Mouse (Mus musculus) heart, embryonic 15.5 days (tissue): ENCODE measurements around the gene Prune2. TPM values are rescaled to one million over a fixed set of nuclear protein-coding genes. Genes with fewer than 3 reads are reported as not detected.

Source experiments
- ATAC-seq: fragments of 200-750 bp; cut with Nextera tagmentation; replicated peaks from 2 replicates; pipeline ENCODE4 v1.8.0; 2017; ENCODE audit warnings: low read depth, moderate TSS enrichment; ENCODE audit not compliant: insufficient number of reproducible peaks, insufficient read depth, low FRiP score
- H3K27ac ChIP-seq: fragments of 300-500 bp; sonication (generic); 2 replicates; pipeline ENCODE4 v1.5.1; 2015; ENCODE audit warnings: mild to moderate bottlenecking, inconsistent platforms
- H3K27me3 ChIP-seq: fragments of 300-500 bp; sonication (generic); 2 replicates; pipeline ENCODE4 v1.6.1; 2015; ENCODE audit warnings: inconsistent platforms
- H3K36me3 ChIP-seq: fragments of 300-500 bp; sonication (generic); 2 replicates; pipeline ENCODE4 v1.6.1; 2015; ENCODE audit warnings: mild to moderate bottlenecking, inconsistent platforms
- H3K4me1 ChIP-seq: fragments of 300-500 bp; sonication (generic); replicated peaks from 2 replicates; pipeline ENCODE4 v1.6.1; 2015; ENCODE audit warnings: inconsistent platforms
- H3K4me2 ChIP-seq: fragments of 300-500 bp; sonication (generic); 2 replicates; pipeline ENCODE4 v1.6.1; 2015; ENCODE audit warnings: inconsistent platforms, mild to moderate bottlenecking, moderate library complexity
- H3K4me3 ChIP-seq: fragments of 300-500 bp; sonication (generic); 2 replicates; pipeline ENCODE4 v1.5.1; 2015; ENCODE audit warnings: mild to moderate bottlenecking, inconsistent platforms
- H3K9ac ChIP-seq: fragments of 300-500 bp; sonication (generic); 2 replicates; pipeline ENCODE4 v1.6.1; 2015; ENCODE audit warnings: mild to moderate bottlenecking, inconsistent platforms
- H3K9me3 ChIP-seq: fragments of 300-500 bp; sonication (generic); replicated peaks from 2 replicates; pipeline ENCODE4 v1.6.1; 2016; ENCODE audit warnings: inconsistent platforms
- WGBS: fragments of 180-500 bp; shearing (Covaris S2); methylation state at CpG from one replicate; pipeline ENCODE4 v1.1.7; 2015; ENCODE audit warnings: mixed read lengths; 5-methylcytosine and 5-hydroxymethylcytosine counted together
- polyA plus RNA-seq: library from polyadenylated mRNA; unstranded; fragments of >200 nt; fragmentation: Nextera tagmentation; extraction: Ambion mirVana; gene quantifications from 2 replicates; pipeline ENCODE4 v1.2.1, GENCODE M21; 2015

Prune2 gene
- polyA plus RNA-seq, 1 experiment from 2014 or later, result 6.5 TPM

- H3K9ac ChIP-seq, result no peak overlapping the region
These were observed 108.5 kb downstream of the Prune2 start for GRCm38 (mm10) chr19:17064421-17064820.

DNA sequence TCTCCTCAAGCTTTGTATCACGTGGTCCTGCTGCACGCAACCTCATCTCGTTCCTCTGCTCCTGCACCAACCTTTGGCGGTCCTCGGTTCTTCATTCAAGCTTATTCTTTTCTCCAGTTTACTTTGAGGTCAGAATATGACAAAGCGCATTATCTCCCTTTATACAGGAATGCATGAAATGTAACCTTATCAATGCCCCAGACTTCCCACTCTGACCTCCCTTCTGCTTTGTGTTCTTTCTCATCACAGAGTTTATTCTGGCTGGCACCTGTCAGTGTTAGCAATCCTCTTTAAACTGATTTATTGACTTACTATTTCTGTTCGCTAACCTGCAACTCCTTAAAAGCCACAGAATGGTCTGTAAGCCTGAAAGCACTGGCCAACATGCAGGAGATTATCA lies 113.1 kb downstream of the Prune2 start:
- no peaks in the 10 kb centered on the region for H3K36me3 ChIP-seq
- H3K4me3 ChIP-seq, result no peak overlapping the region
- 85% methylated on average over 7 of the region's 7 CpGs for WGBS
- no peak overlapping the region for H3K4me2 ChIP-seq
- no peaks in the 10 kb centered on the region for H3K4me1 ChIP-seq
- ATAC-seq, result no peak
- H3K27ac ChIP-seq, result no peak overlapping the region
- H3K9me3 ChIP-seq, result no peaks in the 10 kb centered on the region
- no peak overlapping the region for H3K9ac ChIP-seq
- no peaks in the 10 kb centered on the region for H3K27me3 ChIP-seq

More at GRCm38 (mm10) chr19:17064421-17064820, 108.5 kb downstream of the Prune2 start:
- no peak for ATAC-seq
- Histone ChIP-seq H3K4me3 (no peak overlapping the region), H3K27ac (no peak overlapping the region), H3K36me3 (no peaks in the 10 kb centered on the region), H3K4me1 (no peaks in the 10 kb centered on the region), H3K4me2 (no peak overlapping the region), H3K27me3 (no peaks in the 10 kb centered on the region), H3K9me3 (no peaks in the 10 kb centered on the region)

DNA sequence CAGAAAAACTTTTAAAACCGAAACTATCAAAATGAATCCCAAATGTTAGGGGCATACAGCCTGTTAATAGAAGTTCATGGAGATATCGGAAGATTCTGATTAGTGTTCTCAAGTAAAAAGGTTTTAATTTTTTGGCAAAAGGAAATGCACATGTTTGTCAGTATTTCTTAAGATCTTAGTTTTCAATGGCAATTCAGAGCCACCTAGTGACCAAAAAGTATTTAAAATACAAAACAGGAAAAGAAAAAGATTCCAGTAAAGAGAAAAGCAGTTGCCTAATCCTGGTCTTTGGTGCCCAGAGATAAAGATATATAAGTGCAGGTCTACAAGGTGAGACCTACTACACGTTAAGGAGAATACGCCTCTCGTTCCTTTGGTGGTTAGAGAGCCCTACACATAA lies 115.3 kb downstream of the Prune2 start:
- H3K27me3 ChIP-seq, result no peaks in the 10 kb centered on the region
- H3K4me3 ChIP-seq, result no peak overlapping the region
- H3K4me1 ChIP-seq, result no peaks in the 10 kb centered on the region
- no peak overlapping the region for H3K27ac ChIP-seq
- no peak overlapping the region for H3K9ac ChIP-seq
- whole genome bisulfite sequencing, result 83% methylated on average over 5 of the region's 5 CpGs
- no peaks in the 10 kb centered on the region for H3K9me3 ChIP-seq
- H3K4me2 ChIP-seq, result no peak overlapping the region
- no peak for ATAC-seq
- H3K36me3 ChIP-seq, result no peaks in the 10 kb centered on the region

- Histone ChIP-seq H3K4me3 (no peak overlapping the region), H3K4me2 (no peak overlapping the region), H3K27me3 (no peaks in the 10 kb centered on the region), H3K9me3 (no peaks in the 10 kb centered on the region), H3K27ac (no peak overlapping the region), H3K36me3 (no peaks in the 10 kb centered on the region), H3K9ac (no peak overlapping the region), H3K4me1 (no peaks in the 10 kb centered on the region)
- 73% methylated on average over 1 of the region's 1 CpGs for whole genome bisulfite sequencing
- no peak for ATAC-seq
These were observed 116.3 kb downstream of the Prune2 start for GRCm38 (mm10) chr19:17072245-17072644.

GRCm38 (mm10) chr19:17078643-17079316 lies 122.9 kb downstream of the Prune2 start:
- no peaks in the 10 kb centered on the region for H3K36me3 ChIP-seq
- no peaks in the 10 kb centered on the region for H3K9me3 ChIP-seq
- ATAC-seq, result no peak
- no peak overlapping the region for H3K4me3 ChIP-seq
- no peaks in the 10 kb centered on the region for H3K4me1 ChIP-seq
- H3K4me2 ChIP-seq, result no peak overlapping the region
- 56% methylated on average over 8 of the region's 8 CpGs for WGBS
- H3K9ac ChIP-seq, result no peak overlapping the region
- H3K27ac ChIP-seq, result no peak overlapping the region
- no peaks in the 10 kb centered on the region for H3K27me3 ChIP-seq

DNA sequence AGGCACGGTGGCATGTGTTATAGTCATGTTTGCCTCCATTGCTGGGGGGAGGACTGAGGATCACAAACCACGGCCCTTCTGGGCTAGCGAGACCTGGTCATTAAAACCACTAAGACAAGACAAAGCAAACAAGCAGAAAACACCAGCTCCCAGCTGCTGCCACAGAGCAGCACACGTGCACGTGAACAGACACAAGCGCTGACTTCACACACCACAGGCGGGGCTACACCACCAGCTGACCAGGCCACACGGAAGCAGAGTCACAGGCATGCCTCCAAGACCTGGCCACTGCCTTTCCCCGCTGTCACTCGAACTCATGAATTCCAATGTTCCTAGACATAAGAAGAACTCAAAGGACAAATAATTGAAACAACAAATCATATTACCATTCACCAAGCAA lies 125.5 kb downstream of the Prune2 start:
- H3K4me2 ChIP-seq, result no peak overlapping the region
- no peaks in the 10 kb centered on the region for H3K4me1 ChIP-seq
- H3K36me3 ChIP-seq, result no peaks in the 10 kb centered on the region
- H3K4me3 ChIP-seq, result no peak overlapping the region
- no peak overlapping the region for H3K27ac ChIP-seq
- no peak for ATAC-seq
- no peaks in the 10 kb centered on the region for H3K27me3 ChIP-seq
- WGBS, result 85% methylated on average over 10 of the region's 10 CpGs
- no peak overlapping the region for H3K9ac ChIP-seq
- no peaks in the 10 kb centered on the region for H3K9me3 ChIP-seq

- Histone ChIP-seq H3K4me1 (0 out of 2 replicates have a peak, but pooled peaks cover 6% of the 10 kb centered on the region), H3K4me3 (no peak overlapping the region), H3K36me3 (no peaks in the 10 kb centered on the region), H3K27ac (no peak overlapping the region), H3K4me2 (no peak overlapping the region), H3K27me3 (no peaks in the 10 kb centered on the region), H3K9me3 (no peaks in the 10 kb centered on the region), H3K9ac (no peak overlapping the region)
- no peak for ATAC-seq
- WGBS, result 54% methylated on average over 8 of the region's 8 CpGs
These were observed 138.1 kb downstream of the Prune2 start for GRCm38 (mm10) chr19:17094067-17094466.

DNA sequence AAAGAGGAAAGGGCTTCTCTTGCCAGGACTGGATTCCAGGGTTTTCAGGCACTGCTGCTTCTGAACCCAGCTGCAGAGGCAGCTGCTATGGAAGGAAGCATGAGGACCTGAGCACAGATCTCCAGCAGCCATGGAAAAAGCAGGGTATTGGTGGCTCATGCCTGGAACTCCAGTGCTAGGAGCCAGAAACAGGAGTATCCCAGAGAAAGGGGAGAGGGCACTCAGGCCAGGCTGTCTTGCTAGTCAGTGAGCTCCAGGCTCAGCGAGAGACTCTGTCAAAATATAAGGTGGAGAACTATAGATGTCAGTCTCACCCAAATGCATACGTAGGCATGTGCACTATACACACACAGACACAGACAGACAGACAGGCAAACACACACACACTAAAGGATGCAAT lies 140.4 kb downstream of the Prune2 start:
- Histone ChIP-seq H3K27me3 (no peaks in the 10 kb centered on the region), H3K36me3 (no peaks in the 10 kb centered on the region), H3K4me2 (no peak overlapping the region), H3K4me3 (no peak overlapping the region), H3K9ac (no peak overlapping the region), H3K27ac (no peak overlapping the region), H3K4me1 (0 out of 2 replicates have a peak, but pooled peaks cover 6% of the 10 kb centered on the region), H3K9me3 (no peaks in the 10 kb centered on the region)
- ATAC-seq, result no peak
- whole genome bisulfite sequencing, result 86% methylated on average over 2 of the region's 2 CpGs

GRCm38 (mm10) chr19:17097210-17097609 lies 141.3 kb downstream of the Prune2 start:
- Histone ChIP-seq H3K9me3 (no peaks in the 10 kb centered on the region), H3K27ac (no peak overlapping the region), H3K4me1 (0 out of 2 replicates have a peak, but pooled peaks cover 6% of the 10 kb centered on the region), H3K4me2 (no peak overlapping the region), H3K36me3 (no peaks in the 10 kb centered on the region), H3K4me3 (no peak overlapping the region), H3K27me3 (no peaks in the 10 kb centered on the region), H3K9ac (no peak overlapping the region)
- ATAC-seq, result no peak
- WGBS, result 76% methylated on average over 6 of the region's 6 CpGs

DNA sequence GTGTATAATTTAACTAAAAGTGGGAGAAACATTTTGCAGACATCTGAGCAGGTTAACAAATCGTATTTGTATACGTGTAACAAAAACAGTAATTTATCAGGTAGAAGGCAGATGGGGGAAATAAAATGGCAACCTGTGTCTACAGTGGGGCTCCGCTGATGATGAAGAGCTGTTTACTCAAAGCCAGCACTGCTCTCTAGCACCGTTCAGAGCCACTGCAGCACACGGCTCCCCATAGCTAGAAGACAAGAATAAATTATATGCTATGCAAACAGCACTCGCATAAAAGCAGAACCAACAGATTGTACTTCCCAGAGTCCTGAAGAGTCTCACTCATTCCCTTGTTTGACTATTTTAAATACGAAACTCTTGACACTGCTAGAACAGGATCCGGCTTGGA lies 152.9 kb downstream of the Prune2 start:
- H3K27ac ChIP-seq, result no peak overlapping the region
- no peaks in the 10 kb centered on the region for H3K36me3 ChIP-seq
- ATAC-seq, result no peak
- H3K9ac ChIP-seq, result no peak overlapping the region
- no peaks in the 10 kb centered on the region for H3K9me3 ChIP-seq
- no peaks in the 10 kb centered on the region for H3K27me3 ChIP-seq
- H3K4me2 ChIP-seq, result no peak overlapping the region
- 79% methylated on average over 8 of the region's 8 CpGs for WGBS
- H3K4me3 ChIP-seq, result no peak overlapping the region
- no peaks in the 10 kb centered on the region for H3K4me1 ChIP-seq

DNA sequence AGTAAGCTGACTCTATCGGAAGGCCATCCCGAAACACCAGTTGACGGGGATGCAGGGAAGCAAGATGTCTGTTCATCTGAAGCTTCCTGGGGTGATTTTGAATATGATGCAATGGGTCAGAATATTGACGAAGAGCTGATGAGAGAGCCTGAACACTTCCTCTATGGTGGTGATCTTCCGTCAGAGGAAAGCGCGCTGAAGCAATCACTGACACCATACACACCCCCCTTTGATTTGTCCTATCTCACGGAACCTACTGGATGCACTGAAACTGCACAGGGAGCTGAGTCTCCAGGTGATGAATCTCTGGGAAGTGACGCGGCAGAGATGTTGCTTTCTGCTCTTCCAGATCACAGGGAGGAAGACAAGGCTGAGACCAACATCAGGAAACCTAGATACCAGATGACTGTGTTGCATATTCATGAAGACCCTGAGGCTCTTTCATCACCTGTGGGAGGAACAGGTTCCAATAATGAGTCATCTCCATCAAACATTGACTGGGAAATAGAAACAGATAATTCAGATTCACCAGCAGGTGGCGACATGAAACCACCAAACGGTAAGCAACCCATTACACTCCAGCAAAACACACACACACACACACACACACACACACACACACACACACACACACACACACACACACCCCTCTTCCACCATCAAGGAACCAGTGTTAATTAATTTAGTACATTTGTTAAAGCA lies 168.3 kb downstream of the Prune2 start:
- ATAC-seq, result no peak
- H3K27me3 ChIP-seq, result no peaks in the 10 kb centered on the region

DNA sequence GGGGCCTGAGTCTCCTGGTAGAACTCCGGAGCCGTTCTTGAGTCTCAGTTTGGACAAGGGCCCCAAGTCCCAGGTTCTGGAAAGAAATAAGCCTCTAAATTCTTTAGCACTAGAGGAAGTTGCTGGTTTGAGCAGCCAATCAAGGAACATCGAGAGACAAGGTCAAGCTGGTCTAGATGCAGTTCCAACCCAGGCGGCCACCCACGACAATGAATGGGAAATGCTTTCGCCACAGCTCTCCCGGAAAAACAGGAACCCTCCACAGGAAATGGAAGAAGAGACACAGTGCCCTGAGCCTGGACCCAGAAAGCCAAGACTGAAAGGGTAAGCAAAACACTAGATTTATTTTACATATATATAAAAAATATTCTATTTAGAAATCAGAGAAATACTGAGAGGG lies 169.5 kb downstream of the Prune2 start:
- no peak for ATAC-seq
- no peaks in the 10 kb centered on the region for H3K9me3 ChIP-seq
- H3K9ac ChIP-seq, result no peak overlapping the region
- no peaks in the 10 kb centered on the region for H3K4me1 ChIP-seq
- H3K27ac ChIP-seq, result no peak overlapping the region
- 66% methylated on average over 7 of the region's 7 CpGs for WGBS
- H3K36me3 ChIP-seq, result no peaks in the 10 kb centered on the region
- no peak overlapping the region for H3K4me3 ChIP-seq
- H3K27me3 ChIP-seq, result no peaks in the 10 kb centered on the region
- H3K4me2 ChIP-seq, result no peak overlapping the region

More for the DNA sequence above, 168.3 kb downstream of the Prune2 start:
- Histone ChIP-seq H3K4me1 (no peaks in the 10 kb centered on the region), H3K4me2 (no peak overlapping the region), H3K9me3 (no peaks in the 10 kb centered on the region), H3K36me3 (no peaks in the 10 kb centered on the region), H3K9ac (no peak overlapping the region), H3K27ac (no peak overlapping the region), H3K4me3 (no peak overlapping the region)
- 65% methylated on average over 12 of the region's 12 CpGs for WGBS
